Mouse (Mus musculus): Measurements from ENCODE around the gene Syap1. TPM values are rescaled to one million over a fixed set of nuclear protein-coding genes. Genes with fewer than 3 reads are reported as not detected.
A peak's percentile ranks its signal among the peaks of the same experiment; 100 is the strongest.
"Not testable (repeated sequence)": the region's sequence is repeated elsewhere in the genome, so short reads cannot be mapped to it uniquely, and the experiment has no call there.

Syap1 gene
- polyA plus RNA-seq, 1 experiment from 2014 or later = 57.8 TPM

DNA sequence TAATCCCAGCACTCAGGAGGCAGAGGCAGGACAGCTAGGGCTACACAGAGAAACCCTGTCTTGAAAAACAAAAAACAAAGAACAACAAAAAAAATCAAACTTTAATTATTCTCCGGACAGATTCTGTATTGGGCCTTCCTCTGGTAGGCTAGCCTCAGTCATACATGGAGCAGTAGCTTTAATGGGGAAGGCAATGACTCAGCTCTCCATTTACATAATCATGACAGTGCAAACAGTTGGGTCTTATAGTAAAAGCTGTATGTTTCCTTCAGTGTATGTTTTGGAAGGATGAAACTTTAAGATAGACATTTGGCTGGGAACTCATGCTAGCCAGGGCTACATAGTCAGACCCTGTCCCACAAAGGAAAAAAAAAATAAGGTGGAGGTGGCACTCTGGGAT lies 39.6 kb downstream of the Syap1 start:
- ATAC-seq (replicated peaks; ENCODE audit: insufficient number of reproducible peaks, low FRiP score, low TSS enrichment, low read depth) = no peak
- H3K4me1 ChIP-seq (ENCODE audit: control insufficient read depth, insufficient read depth, low read length) = no peaks in the 10 kb centered on the region
- H3K27me3 ChIP-seq (ENCODE audit: control insufficient read depth, insufficient read depth, low read length) = no peaks in the 10 kb centered on the region
- 82% methylated on average over 1 of the region's 1 CpGs for WGBS
- no peaks in the 10 kb centered on the region for H3K36me3 ChIP-seq (replicated peaks; ENCODE audit: control insufficient read depth, insufficient read depth, low read depth, low read length)
- no peak overlapping the region for H3K4me3 ChIP-seq (ENCODE audit: low read depth, low read length)
- no peak overlapping the region for H3K27ac ChIP-seq (replicated peaks; ENCODE audit: low read depth, low read length)
- H3K9ac ChIP-seq (replicated peaks; ENCODE audit: low read length) = no peak overlapping the region
- no peak for DNase-seq (ENCODE audit: low spot score)
- no peak overlapping the region for H3K4me2 ChIP-seq (ENCODE audit: low read depth, low read length)
- no peaks in the 10 kb centered on the region for H3K9me3 ChIP-seq (replicated peaks; ENCODE audit: control insufficient read depth, low read length)

- no peak for DNase-seq (ENCODE audit: low spot score)
- H3K9me3 ChIP-seq (replicated peaks; ENCODE audit: control insufficient read depth, low read length) = no peaks in the 10 kb centered on the region
- H3K36me3 ChIP-seq (replicated peaks; ENCODE audit: control insufficient read depth, insufficient read depth, low read depth, low read length) = no peaks in the 10 kb centered on the region
- H3K4me3 ChIP-seq (ENCODE audit: low read depth, low read length) = no peak overlapping the region
- no peaks in the 10 kb centered on the region for H3K27me3 ChIP-seq (ENCODE audit: control insufficient read depth, insufficient read depth, low read length)
- ATAC-seq (replicated peaks; ENCODE audit: insufficient number of reproducible peaks, low FRiP score, low TSS enrichment, low read depth) = no peak
- no peak overlapping the region for H3K9ac ChIP-seq (replicated peaks; ENCODE audit: low read length)
- no peaks in the 10 kb centered on the region for H3K4me1 ChIP-seq (ENCODE audit: control insufficient read depth, insufficient read depth, low read length)
- no peak overlapping the region for H3K27ac ChIP-seq (replicated peaks; ENCODE audit: low read depth, low read length)
- 85% methylated on average over 3 of the region's 3 CpGs for WGBS
- no peak overlapping the region for H3K4me2 ChIP-seq (ENCODE audit: low read depth, low read length)
Observed at GRCm38 (mm10) chrX:162845531-162845930, 42.7 kb downstream of the Syap1 start.

- ATAC-seq (replicated peaks; ENCODE audit: insufficient number of reproducible peaks, low FRiP score, low TSS enrichment, low read depth) (no peak), DNase-seq (ENCODE audit: low spot score) (no peak)
- Histone ChIP-seq H3K27ac (replicated peaks; ENCODE audit: low read depth, low read length) (no peak overlapping the region), H3K4me2 (ENCODE audit: low read depth, low read length) (no peak overlapping the region), H3K27me3 (ENCODE audit: control insufficient read depth, insufficient read depth, low read length) (no peaks in the 10 kb centered on the region), H3K36me3 (replicated peaks; ENCODE audit: control insufficient read depth, insufficient read depth, low read depth, low read length) (no peaks in the 10 kb centered on the region), H3K4me3 (ENCODE audit: low read depth, low read length) (no peak overlapping the region), H3K4me1 (ENCODE audit: control insufficient read depth, insufficient read depth, low read length) (no peaks in the 10 kb centered on the region), H3K9ac (replicated peaks; ENCODE audit: low read length) (no peak overlapping the region), H3K9me3 (replicated peaks; ENCODE audit: control insufficient read depth, low read length) (no peaks in the 10 kb centered on the region)
- WGBS = 70% methylated on average over 8 of the region's 8 CpGs
Observed at GRCm38 (mm10) chrX:162844447-162845100, 43.7 kb downstream of the Syap1 start.

DNA sequence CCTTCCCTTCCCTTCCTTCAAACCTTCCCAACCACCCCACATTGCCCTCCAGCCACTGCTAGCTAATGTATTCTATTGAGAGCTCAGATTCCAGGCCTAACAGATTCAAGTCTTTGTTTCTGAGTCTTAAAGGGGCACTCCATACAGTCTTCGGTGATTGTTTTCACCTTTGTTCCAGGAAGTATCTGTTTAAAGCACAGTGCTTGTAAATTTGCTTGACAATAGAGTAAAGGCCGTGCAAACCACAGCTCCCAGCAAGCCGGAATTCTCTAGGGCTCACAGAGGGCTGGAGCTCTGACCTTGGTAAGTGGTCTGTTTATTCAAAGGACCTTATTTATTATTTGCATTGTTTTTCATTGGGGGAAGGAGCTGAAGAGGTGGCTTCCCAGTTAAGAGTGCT lies 56.1 kb downstream of the Syap1 start:
- H3K4me3 ChIP-seq (ENCODE audit: low read depth, low read length) = no peak overlapping the region
- H3K36me3 ChIP-seq (replicated peaks; ENCODE audit: control insufficient read depth, insufficient read depth, low read depth, low read length) = no peaks in the 10 kb centered on the region
- H3K4me1 ChIP-seq (ENCODE audit: control insufficient read depth, insufficient read depth, low read length) = no peaks in the 10 kb centered on the region
- no peaks in the 10 kb centered on the region for H3K27me3 ChIP-seq (ENCODE audit: control insufficient read depth, insufficient read depth, low read length)
- H3K9ac ChIP-seq (replicated peaks; ENCODE audit: low read length) = no peak overlapping the region
- no peak overlapping the region for H3K4me2 ChIP-seq (ENCODE audit: low read depth, low read length)
- WGBS = 45% methylated on average over 3 of the region's 3 CpGs
- H3K27ac ChIP-seq (replicated peaks; ENCODE audit: low read depth, low read length) = no peak overlapping the region
- H3K9me3 ChIP-seq (replicated peaks; ENCODE audit: control insufficient read depth, low read length) = no peaks in the 10 kb centered on the region
- no peak for ATAC-seq (replicated peaks; ENCODE audit: insufficient number of reproducible peaks, low FRiP score, low TSS enrichment, low read depth)
- peak; percentile 9 for DNase-seq (ENCODE audit: low spot score)

GRCm38 (mm10) chrX:162831542-162831941 lies 56.7 kb downstream of the Syap1 start:
- no peak overlapping the region for H3K4me3 ChIP-seq (ENCODE audit: low read depth, low read length)
- no peak overlapping the region for H3K27ac ChIP-seq (replicated peaks; ENCODE audit: low read depth, low read length)
- H3K27me3 ChIP-seq (ENCODE audit: control insufficient read depth, insufficient read depth, low read length) = no peaks in the 10 kb centered on the region
- no peaks in the 10 kb centered on the region for H3K4me1 ChIP-seq (ENCODE audit: control insufficient read depth, insufficient read depth, low read length)
- H3K4me2 ChIP-seq (ENCODE audit: low read depth, low read length) = no peak overlapping the region
- H3K9me3 ChIP-seq (replicated peaks; ENCODE audit: control insufficient read depth, low read length) = no peaks in the 10 kb centered on the region
- no peak for DNase-seq (ENCODE audit: low spot score)
- no peak overlapping the region for H3K9ac ChIP-seq (replicated peaks; ENCODE audit: low read length)
- no peaks in the 10 kb centered on the region for H3K36me3 ChIP-seq (replicated peaks; ENCODE audit: control insufficient read depth, insufficient read depth, low read depth, low read length)
- WGBS = 75% methylated on average over 1 of the region's 1 CpGs
- no peak for ATAC-seq (replicated peaks; ENCODE audit: insufficient number of reproducible peaks, low FRiP score, low TSS enrichment, low read depth)

GRCm38 (mm10) chrX:162831036-162831435 lies 57.2 kb downstream of the Syap1 start:
- 33% methylated on average over 1 of the region's 1 CpGs for WGBS

DNA sequence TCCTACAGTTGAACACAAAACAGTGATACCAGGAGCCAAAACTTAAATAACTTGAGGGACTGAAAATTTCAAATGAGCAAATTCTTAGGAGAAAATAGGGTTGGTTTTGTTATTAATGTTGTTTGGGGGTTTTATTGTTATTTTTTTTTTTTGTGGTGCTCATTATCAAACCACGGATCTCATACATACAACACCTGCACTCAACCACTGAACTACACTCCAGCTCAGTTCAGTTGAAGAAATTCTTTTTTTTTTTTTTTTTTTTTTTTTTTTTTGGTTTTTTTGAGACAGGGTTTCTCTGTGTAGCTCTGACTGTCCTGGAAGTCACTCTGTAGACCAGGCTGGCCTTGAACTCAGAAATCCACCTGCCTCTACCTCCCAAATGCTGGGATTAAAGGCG lies 57.9 kb downstream of the Syap1 start:
- H3K27ac ChIP-seq (replicated peaks; ENCODE audit: low read depth, low read length); H3K27me3 ChIP-seq (ENCODE audit: control insufficient read depth, insufficient read depth, low read length); H3K4me3 ChIP-seq (ENCODE audit: low read depth, low read length); ATAC-seq (replicated peaks; ENCODE audit: insufficient number of reproducible peaks, low FRiP score, low TSS enrichment, low read depth); DNase-seq (ENCODE audit: low spot score); H3K4me2 ChIP-seq (ENCODE audit: low read depth, low read length); H3K4me1 ChIP-seq (ENCODE audit: control insufficient read depth, insufficient read depth, low read length); H3K9me3 ChIP-seq (replicated peaks; ENCODE audit: control insufficient read depth, low read length); H3K36me3 ChIP-seq (replicated peaks; ENCODE audit: control insufficient read depth, insufficient read depth, low read depth, low read length); H3K9ac ChIP-seq (replicated peaks; ENCODE audit: low read length): not testable (repeated sequence)
- WGBS = 64% methylated on average over 2 of the region's 2 CpGs

More at GRCm38 (mm10) chrX:162831036-162831435, 57.2 kb downstream of the Syap1 start:
- Histone ChIP-seq H3K27me3 (ENCODE audit: control insufficient read depth, insufficient read depth, low read length) (no peaks in the 10 kb centered on the region), H3K4me2 (ENCODE audit: low read depth, low read length) (no peak overlapping the region), H3K36me3 (replicated peaks; ENCODE audit: control insufficient read depth, insufficient read depth, low read depth, low read length) (no peaks in the 10 kb centered on the region), H3K9ac (replicated peaks; ENCODE audit: low read length) (no peak overlapping the region), H3K27ac (replicated peaks; ENCODE audit: low read depth, low read length) (no peak overlapping the region), H3K9me3 (replicated peaks; ENCODE audit: control insufficient read depth, low read length) (no peaks in the 10 kb centered on the region), H3K4me1 (ENCODE audit: control insufficient read depth, insufficient read depth, low read length) (no peaks in the 10 kb centered on the region), H3K4me3 (ENCODE audit: low read depth, low read length) (no peak overlapping the region)
- no peak for ATAC-seq (replicated peaks; ENCODE audit: insufficient number of reproducible peaks, low FRiP score, low TSS enrichment, low read depth)
- no peak for DNase-seq (ENCODE audit: low spot score)

DNA sequence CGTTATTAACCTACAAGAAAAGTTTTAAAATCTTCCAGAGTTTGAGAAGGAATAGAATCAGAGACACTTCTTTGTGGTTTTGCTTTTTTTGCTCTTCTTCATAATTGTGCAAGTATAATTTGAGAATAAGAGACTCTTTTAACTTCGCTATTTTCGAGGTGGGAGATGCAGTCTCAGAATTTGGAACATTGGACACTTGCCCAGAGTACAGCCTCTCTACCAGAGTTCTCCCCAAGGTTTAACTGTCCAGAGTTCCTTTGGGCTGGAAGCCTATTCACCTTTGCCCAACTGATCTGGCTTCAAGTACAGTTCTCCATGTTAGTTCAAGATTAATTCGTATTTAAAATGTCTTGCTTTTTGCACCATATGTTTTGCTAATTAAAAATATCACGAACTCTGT lies 58.5 kb downstream of the Syap1 start:
- no peak for DNase-seq (ENCODE audit: low spot score)
- no peaks in the 10 kb centered on the region for H3K9me3 ChIP-seq (replicated peaks; ENCODE audit: control insufficient read depth, low read length)
- H3K4me2 ChIP-seq (ENCODE audit: low read depth, low read length) = 0 out of 2 replicates have a peak overlapping the region, but pooled peaks have one; percentile 2
- peak overlapping the region; percentile 26; the same call in 1 of the 2 replicates for H3K9ac ChIP-seq (replicated peaks; ENCODE audit: low read length)
- no peaks in the 10 kb centered on the region for H3K4me1 ChIP-seq (ENCODE audit: control insufficient read depth, insufficient read depth, low read length)
- ATAC-seq (replicated peaks; ENCODE audit: insufficient number of reproducible peaks, low FRiP score, low TSS enrichment, low read depth) = no peak
- 42% methylated on average over 5 of the region's 5 CpGs for WGBS
- peak overlapping the region; percentile 50 for H3K4me3 ChIP-seq (ENCODE audit: low read depth, low read length)
- H3K27me3 ChIP-seq (ENCODE audit: control insufficient read depth, insufficient read depth, low read length) = no peaks in the 10 kb centered on the region
- no peak overlapping the region for H3K27ac ChIP-seq (replicated peaks; ENCODE audit: low read depth, low read length)
- H3K36me3 ChIP-seq (replicated peaks; ENCODE audit: control insufficient read depth, insufficient read depth, low read depth, low read length) = no peaks in the 10 kb centered on the region

Data from embryonic facial prominence, embryonic 11.5 days (tissue).